Mouse (Mus musculus): ENCODE measurements around the gene Tbkbp1. TPM values are rescaled to one million over a fixed set of nuclear protein-coding genes. Genes with fewer than 3 reads are reported as not detected.

Gene Tbkbp1
- total and polyA plus RNA-seq, 3 experiments, result 0.05 to 0.29 TPM; not detected in 1

DNA sequence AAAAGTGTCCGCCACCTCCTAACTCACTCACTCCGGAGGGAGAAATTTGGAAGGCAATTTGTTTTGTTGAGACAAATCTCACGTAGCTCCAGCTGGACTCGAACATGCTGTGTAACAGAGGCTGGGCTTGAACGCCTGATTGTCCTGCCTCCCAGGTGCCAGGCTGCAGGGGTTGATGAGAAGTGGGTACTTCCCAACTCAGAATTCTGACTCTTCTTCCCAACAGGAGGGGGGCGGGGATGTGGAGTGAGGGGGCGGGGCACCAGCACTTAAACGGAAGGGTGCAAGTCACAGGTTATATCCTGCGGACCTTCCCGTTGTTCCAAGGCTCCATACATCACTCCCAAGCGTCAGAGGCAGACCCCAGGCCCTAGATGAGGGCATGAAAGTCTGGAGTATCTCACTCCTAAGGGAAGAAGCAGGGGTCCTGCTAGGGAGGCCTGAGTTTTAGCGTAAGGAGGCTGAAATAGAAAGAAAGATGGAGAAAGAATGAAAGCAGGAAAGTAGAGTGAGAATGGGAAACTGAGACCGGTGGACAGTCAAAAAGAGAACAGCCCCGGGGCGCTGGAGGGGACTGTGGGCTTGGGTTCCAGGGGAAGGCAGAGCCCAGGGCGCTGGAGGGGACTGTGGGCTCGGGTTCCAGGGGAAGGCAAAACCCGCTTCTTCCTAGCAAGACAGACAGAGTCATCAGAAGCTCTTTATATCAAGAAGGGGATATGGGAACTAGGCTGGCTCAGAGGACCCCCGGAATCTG is 23.6 kb downstream of the Tbkbp1 start:
- Histone ChIP-seq H3K4me1 (ENCODE audit: insufficient read depth, low read depth, low read length) (peaks cover 21% of the 10 kb centered on the region), H3K27me3 (ENCODE audit: insufficient read depth, low read length) (peaks cover 87% of the 10 kb centered on the region), H3K36me3 (replicated peaks) (no peaks in the 10 kb centered on the region), H3K9me3 (replicated peaks) (no peaks in the 10 kb centered on the region), H3K4me3 (ENCODE audit: low read depth, low read length) (no peak overlapping the region)
- TF ChIP-seq POLR2AphosphoS5 (IDR thresholded peaks at IDR 0.05; ENCODE audit: insufficient replicate concordance, low read depth, low read length) (no peak), TAL1 (conservative IDR thresholded peaks at IDR 0.05; ENCODE audit: low read depth, low read length) (no peak)
- DNase-seq (ENCODE audit: low spot score), result no peak
- no peak for ATAC-seq (ENCODE audit: extremely low read depth, insufficient number of reproducible peaks, low FRiP score, poor library complexity, severe bottlenecking)

DNA sequence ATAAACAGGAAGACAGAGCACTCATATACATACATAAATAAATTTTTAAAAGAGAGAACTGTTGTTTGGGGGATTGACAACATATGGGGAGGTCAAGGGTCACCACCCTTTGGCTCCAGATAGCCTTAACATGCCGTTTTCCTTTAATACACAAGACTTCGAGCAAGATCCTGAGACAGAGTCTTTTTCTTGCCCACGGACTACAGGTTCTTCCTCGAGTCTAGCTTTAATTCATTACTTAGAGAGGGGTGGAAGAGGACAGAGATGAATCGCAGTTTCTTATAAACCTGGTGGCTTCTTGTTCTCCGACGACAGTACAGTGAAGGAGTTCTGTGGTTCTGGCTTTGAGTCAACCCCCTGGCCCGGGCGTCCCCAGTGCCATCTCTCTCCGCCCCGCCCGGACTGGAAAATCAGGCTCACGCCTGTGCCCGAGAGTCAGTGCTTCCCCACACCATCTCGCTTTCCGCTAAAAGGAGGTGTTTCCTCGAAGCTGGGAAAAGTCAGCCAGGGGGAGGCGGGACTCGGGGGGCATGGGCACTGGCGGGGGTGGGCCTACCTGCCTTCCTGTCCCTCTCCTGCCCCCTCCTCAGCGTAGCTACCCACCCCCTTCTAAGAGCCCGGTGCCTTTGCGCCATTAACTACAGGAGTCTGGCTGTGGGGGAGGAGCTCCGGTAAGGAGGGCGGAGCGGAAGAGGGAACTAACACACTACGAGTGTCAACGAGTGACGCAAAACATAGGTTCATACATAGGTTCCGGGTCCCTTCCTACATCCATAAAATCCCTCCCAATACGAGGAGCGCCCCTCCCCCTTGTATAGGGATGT is 24.4 kb downstream of the Tbkbp1 start:
- peaks cover 87% of the 10 kb centered on the region for H3K27me3 ChIP-seq (ENCODE audit: insufficient read depth, low read length)
- no peak for ATAC-seq (ENCODE audit: extremely low read depth, insufficient number of reproducible peaks, low FRiP score, poor library complexity, severe bottlenecking)

DNA sequence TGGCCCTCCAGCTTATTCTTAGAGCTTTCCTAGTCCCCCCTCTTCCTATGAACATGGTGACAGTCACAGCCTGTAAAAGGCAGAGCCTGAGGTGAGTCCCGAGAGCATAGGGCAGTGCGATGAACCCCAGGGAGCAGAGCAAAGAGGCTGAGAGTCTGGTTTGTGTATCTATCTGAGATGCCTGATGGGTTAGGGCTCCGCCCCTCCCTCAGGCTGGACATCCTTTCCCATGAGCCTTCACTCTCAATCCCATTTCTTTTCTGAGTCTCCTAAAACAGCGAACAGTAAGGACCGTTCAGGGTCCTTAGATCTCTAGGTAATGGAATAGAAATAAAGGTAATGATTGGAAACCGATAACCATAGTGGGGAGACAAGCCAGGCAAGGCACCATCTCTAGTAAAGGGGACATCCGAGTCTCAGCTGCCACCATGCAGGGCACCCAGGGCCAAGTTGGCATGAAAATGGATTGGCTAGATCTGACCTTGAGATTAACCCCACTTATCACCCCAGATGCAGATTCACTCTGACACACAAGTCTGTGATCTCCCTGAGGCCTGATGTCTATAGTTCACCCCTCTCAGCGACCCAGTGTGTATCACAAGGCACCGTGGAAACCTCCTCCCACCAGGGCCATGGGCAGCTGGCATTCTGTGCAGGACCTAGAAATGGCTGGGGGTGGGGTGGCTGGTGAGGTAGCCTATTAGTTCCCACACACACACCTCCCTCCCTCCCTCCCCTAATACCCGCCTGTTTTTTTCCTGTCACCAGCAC is 26.8 kb downstream of the Tbkbp1 start:
- H3K9me3 ChIP-seq (replicated peaks), result no peaks in the 10 kb centered on the region
- peaks cover 14% of the 10 kb centered on the region for H3K4me1 ChIP-seq (ENCODE audit: insufficient read depth, low read depth, low read length)
- H3K27me3 ChIP-seq (ENCODE audit: insufficient read depth, low read length), result peaks cover 82% of the 10 kb centered on the region
- TF ChIP-seq GATA2 (IDR thresholded peaks at IDR 0.05; ENCODE audit: borderline replicate concordance, low read depth, low read length), result no peak
- TF ChIP-seq CTCF (IDR thresholded peaks at IDR 0.05; ENCODE audit: low read depth, low read length), result no peak
- TF ChIP-seq POLR2AphosphoS5 (IDR thresholded peaks at IDR 0.05; ENCODE audit: insufficient replicate concordance, low read depth, low read length), result no peak
- no peak for TF ChIP-seq GATA1 (IDR thresholded peaks at IDR 0.05; ENCODE audit: borderline replicate concordance, low read length)
- TF ChIP-seq TAL1 (conservative IDR thresholded peaks at IDR 0.05; ENCODE audit: low read depth, low read length), result no peak
- H3K4me3 ChIP-seq (ENCODE audit: low read depth, low read length), result no peak overlapping the region
- no peak for DNase-seq (ENCODE audit: low spot score)
- H3K36me3 ChIP-seq (replicated peaks), result no peaks in the 10 kb centered on the region
- no peak for ATAC-seq (ENCODE audit: extremely low read depth, insufficient number of reproducible peaks, low FRiP score, poor library complexity, severe bottlenecking)

More for the DNA sequence above, 24.4 kb downstream of the Tbkbp1 start:
- Histone ChIP-seq H3K4me3 (ENCODE audit: low read depth, low read length) (no peak overlapping the region), H3K9me3 (replicated peaks) (no peaks in the 10 kb centered on the region), H3K36me3 (replicated peaks) (no peaks in the 10 kb centered on the region), H3K4me1 (ENCODE audit: insufficient read depth, low read depth, low read length) (peaks cover 21% of the 10 kb centered on the region)
- no peak for TF ChIP-seq TAL1 (conservative IDR thresholded peaks at IDR 0.05; ENCODE audit: low read depth, low read length)
- no peak for DNase-seq (ENCODE audit: low spot score)

DNA sequence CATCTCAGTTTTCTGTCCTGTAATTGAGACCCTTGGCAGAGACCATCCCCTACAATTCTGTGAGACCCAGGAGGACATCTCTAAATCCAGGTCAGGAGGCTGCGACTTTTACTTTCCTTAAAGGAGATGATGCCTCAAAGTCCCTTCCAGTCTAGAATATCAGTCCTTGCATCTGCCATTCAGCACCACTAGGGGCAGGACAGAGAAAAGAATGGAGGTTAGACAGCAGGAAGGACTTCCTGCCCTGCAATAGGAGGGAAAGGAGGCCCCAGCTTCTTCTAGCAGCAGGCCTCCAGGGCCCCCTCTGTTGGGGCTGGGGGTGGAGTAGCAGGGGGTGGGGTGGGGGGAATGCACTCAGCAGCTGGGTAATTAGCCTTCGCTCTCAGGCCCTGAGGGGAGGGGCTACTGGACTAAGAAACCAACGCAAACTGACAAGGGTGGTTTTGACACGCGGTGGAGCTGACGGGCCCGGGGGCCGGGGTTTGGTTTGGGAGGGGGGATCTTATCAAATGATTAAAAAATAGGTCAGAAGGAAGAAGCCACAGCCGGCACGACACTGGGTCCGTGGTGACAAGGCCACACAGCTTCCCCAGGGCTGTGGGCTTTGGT is 27.9 kb downstream of the Tbkbp1 start:
- H3K27me3 ChIP-seq (ENCODE audit: insufficient read depth, low read length), result peaks cover 82% of the 10 kb centered on the region
- DNase-seq (ENCODE audit: low spot score), result peak; percentile 54
- H3K4me1 ChIP-seq (ENCODE audit: insufficient read depth, low read depth, low read length), result peaks cover 7% of the 10 kb centered on the region; the same call in 1 of the 2 replicates
- TF ChIP-seq CTCF (IDR thresholded peaks at IDR 0.05; ENCODE audit: low read depth, low read length), result peak; percentile 33; the same call in 1 of the 2 replicates
- TF ChIP-seq POLR2AphosphoS5 (IDR thresholded peaks at IDR 0.05; ENCODE audit: insufficient replicate concordance, low read depth, low read length), result no peak
- H3K36me3 ChIP-seq (replicated peaks), result no peaks in the 10 kb centered on the region
- no peaks in the 10 kb centered on the region for H3K9me3 ChIP-seq (replicated peaks)
- ATAC-seq (ENCODE audit: extremely low read depth, insufficient number of reproducible peaks, low FRiP score, poor library complexity, severe bottlenecking), result no peak
- no peak overlapping the region for H3K4me3 ChIP-seq (ENCODE audit: low read depth, low read length)

DNA sequence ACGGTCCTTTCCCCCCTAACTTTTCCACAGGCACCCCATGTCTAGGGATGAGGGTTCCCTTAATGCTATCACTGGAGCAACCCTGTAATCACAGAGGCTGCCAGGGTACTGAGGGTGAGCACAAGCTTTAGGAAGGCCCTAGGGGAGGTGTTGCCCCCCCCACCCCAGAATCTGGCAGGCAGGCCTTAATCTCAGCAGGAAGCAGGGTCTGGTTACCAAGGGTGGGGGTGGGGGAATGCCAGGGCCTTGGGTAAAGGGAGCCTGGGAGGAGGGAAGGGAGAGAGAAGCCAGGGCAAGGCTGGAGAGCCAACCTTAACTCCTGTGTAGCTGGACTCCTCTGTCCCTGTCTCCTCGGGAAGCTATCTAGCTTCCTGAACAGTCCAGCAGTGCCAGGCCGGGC is 30.7 kb downstream of the Tbkbp1 start:
- Histone ChIP-seq H3K4me1 (ENCODE audit: insufficient read depth, low read depth, low read length) (peaks cover 7% of the 10 kb centered on the region; the same call in 1 of the 2 replicates), H3K4me3 (ENCODE audit: low read depth, low read length) (no peak overlapping the region), H3K27me3 (ENCODE audit: insufficient read depth, low read length) (peaks cover 79% of the 10 kb centered on the region), H3K9me3 (replicated peaks) (no peaks in the 10 kb centered on the region), H3K36me3 (replicated peaks) (no peaks in the 10 kb centered on the region)
- DNase-seq (ENCODE audit: low spot score) (no peak), ATAC-seq (ENCODE audit: extremely low read depth, insufficient number of reproducible peaks, low FRiP score, poor library complexity, severe bottlenecking) (no peak)
- no peak for TF ChIP-seq GATA1 (IDR thresholded peaks at IDR 0.05; ENCODE audit: borderline replicate concordance, low read length)
- TF ChIP-seq POLR2AphosphoS5 (IDR thresholded peaks at IDR 0.05; ENCODE audit: insufficient replicate concordance, low read depth, low read length), result no peak

DNA sequence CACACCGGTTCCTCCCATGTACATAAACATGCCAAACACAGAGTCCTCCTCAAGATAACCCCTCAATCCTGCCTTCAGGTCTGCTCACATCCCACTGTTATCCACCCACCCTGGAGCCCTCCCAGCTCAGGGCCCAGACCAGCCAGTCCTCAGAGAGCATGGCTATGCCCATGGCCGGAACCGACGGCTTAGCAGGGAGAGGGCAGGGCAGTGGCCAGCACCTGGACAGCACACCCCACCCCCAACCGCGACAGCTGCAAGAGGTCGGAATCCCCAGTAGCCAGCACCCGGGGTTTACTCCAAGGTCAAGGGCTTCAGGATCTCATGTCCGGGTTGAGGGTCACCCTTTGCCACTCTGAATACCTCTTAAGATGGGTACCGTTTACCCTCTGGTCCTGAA is 31.1 kb downstream of the Tbkbp1 start:
- no peaks in the 10 kb centered on the region for H3K36me3 ChIP-seq (replicated peaks)
- TF ChIP-seq GATA2 (IDR thresholded peaks at IDR 0.05; ENCODE audit: borderline replicate concordance, low read depth, low read length) (no peak), POLR2AphosphoS5 (IDR thresholded peaks at IDR 0.05; ENCODE audit: insufficient replicate concordance, low read depth, low read length) (no peak), GATA1 (IDR thresholded peaks at IDR 0.05; ENCODE audit: borderline replicate concordance, low read length) (no peak), CTCF (IDR thresholded peaks at IDR 0.05; ENCODE audit: low read depth, low read length) (no peak), TAL1 (conservative IDR thresholded peaks at IDR 0.05; ENCODE audit: low read depth, low read length) (no peak)
- no peak for DNase-seq (ENCODE audit: low spot score)
- peaks cover 80% of the 10 kb centered on the region for H3K27me3 ChIP-seq (ENCODE audit: insufficient read depth, low read length)
- no peaks in the 10 kb centered on the region for H3K9me3 ChIP-seq (replicated peaks)
- H3K4me3 ChIP-seq (ENCODE audit: low read depth, low read length), result no peak overlapping the region
- no peak for ATAC-seq (ENCODE audit: extremely low read depth, insufficient number of reproducible peaks, low FRiP score, poor library complexity, severe bottlenecking)
- peaks cover 7% of the 10 kb centered on the region; the same call in 1 of the 2 replicates for H3K4me1 ChIP-seq (ENCODE audit: insufficient read depth, low read depth, low read length)

All from G1E (cell line).